Mouse (Mus musculus) testis, adult 2 months (tissue): ENCODE measurements at regions not wholly inside any gene's neighbourhood (a gene's known extent, or its start where the extent isn't known, plus 50 kb on each side); places are given as distances from the start of the nearest gene placed in this dataset.

ENCODE experiments used
- CTCF ChIP-seq: fragments of 200-500 bp; IDR thresholded peaks from 2 replicates; pipeline ENCODE4 v1.5.1; 2012; ENCODE audit warnings: low read depth, mild to moderate bottlenecking, inconsistent platforms, low read length, moderate library complexity; ENCODE audit not compliant: control insufficient read depth, insufficient read depth, insufficient replicate concordance
- POLR2A ChIP-seq: fragments of 200-500 bp; IDR thresholded peaks from 2 replicates; pipeline ENCODE4 v1.6.1; 2012; ENCODE audit warnings: low read depth, mild to moderate bottlenecking, inconsistent platforms, low read length, moderate library complexity; ENCODE audit not compliant: control insufficient read depth

DNA sequence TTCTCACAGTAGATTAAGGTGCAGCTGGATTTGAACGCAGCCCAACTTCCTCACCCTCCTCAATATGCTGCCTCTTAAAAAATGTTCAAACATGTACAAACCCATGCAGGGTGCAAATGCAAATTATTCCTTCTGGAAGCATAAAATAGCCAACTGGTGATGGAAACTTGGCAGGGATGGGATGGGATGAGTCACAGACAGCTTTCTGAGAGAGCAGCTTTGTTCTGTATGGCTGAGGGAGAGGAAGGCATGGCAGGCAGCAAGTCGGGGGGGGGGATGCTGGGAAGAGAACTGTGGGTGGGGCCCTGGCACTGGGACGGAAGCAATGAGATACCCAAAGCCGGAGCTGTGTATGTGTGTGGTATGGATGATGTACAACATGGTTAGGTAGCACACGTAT, 194.2 kb upstream of the Ppp2r3a start:
- no peak for TF ChIP-seq POLR2A
- TF ChIP-seq CTCF: no peak
